Comparison of ENCODE assay signal across 11 mouse cellular contexts in genomic region chr9:20657546-20657945, GRCm38 (mm10). TPM values are rescaled to one million over a fixed set of nuclear protein-coding genes. Genes with fewer than 3 reads are reported as not detected.
DNase-seq lines count a peak whose midpoint lies in the region.
"Had no signal": no experiment of that assay in that cellular context is flagged by ENCODE, and none has a peak within 500 bp of the region (broad histone marks: within the 10 kb centered on the region; RNA-seq: fewer than 3 reads in every experiment).

No protein-coding gene starts in this region.

- peak; percentile 74 to 80 for DNase-seq in cerebellum, postnatal 10 days
- DNase-seq in cerebellum, adult 9-11 months: no peak
- peak; percentile 56 for DNase-seq in left cerebral cortex, postnatal 4 days
- DNase-seq in left cerebral cortex, postnatal 25 days (ENCODE audit: low spot score in 2 of 2): no peak
- DNase-seq in gastrocnemius, postnatal 36 days: peak; percentile 36 to 50
- DNase-seq in heart, postnatal 4 days: peak; percentile 62
- DNase-seq in layer of hippocampus, adult 9-11 months: no peak
- no peak for DNase-seq in right cerebral cortex, adult 2 months (ENCODE audit: low spot score in 2 of 2)
- DNase-seq: kidney, adult 8-10 months; lung, adult 2 months; spleen, adult 18-20 months had no signal

- intact Hi-C loops in left cerebral cortex, postnatal 4 days (cut with DNase I): loop anchor here (5.0 kb wide), 1 partner anchor 175 kb away; no protein-coding TSS in a partner anchor
- intact Hi-C loops in left cerebral cortex, postnatal 25 days (cut with DNase I): loop anchor here (10.0 kb wide), 1 partner anchor 207 kb away; the partner anchor contains the start of gene A230050P20Rik
- intact Hi-C loops in gastrocnemius, postnatal 36 days (cut with DNase I): no loop called here

RNA-seq across cellular contexts. Expression of gene Pin1, which starts 5.7 kb away (rescaled TPM):
- 10 to 100 TPM; 27.0 to 28.4 TPM for total RNA-seq in left cerebral cortex, postnatal 4 days (2021)
- total RNA-seq in left cerebral cortex, postnatal 25 days (2021): 10 to 100 TPM; 42.8 to 47.4 TPM
- 10 to 100 TPM; 12.6 to 13.4 TPM for total RNA-seq in gastrocnemius, postnatal 36 days (2021)
- 10 to 100 TPM; 20.5 to 22.1 TPM for total RNA-seq in heart, postnatal 4 days (2021)

RNA-seq across cellular contexts. Expression of gene Fbxl12, which starts 13.0 kb away (rescaled TPM):
- total RNA-seq in left cerebral cortex, postnatal 4 days (2021): 10 to 100 TPM; 21.9 to 25.4 TPM
- total RNA-seq in left cerebral cortex, postnatal 25 days (2021): 10 to 100 TPM; 18.4 to 19.0 TPM
- total RNA-seq in gastrocnemius, postnatal 36 days (2021): 1 to 10 TPM; 4.7 to 6.0 TPM
- 10 to 100 TPM; 16.1 to 16.5 TPM for total RNA-seq in heart, postnatal 4 days (2021)

RNA-seq across cellular contexts. Expression of gene Ubl5, which starts 14.9 kb away (rescaled TPM):
- 100 to 1,000 TPM; 298 to 308 TPM for total RNA-seq in left cerebral cortex, postnatal 4 days (2021)
- total RNA-seq in left cerebral cortex, postnatal 25 days (2021): 100 to 1,000 TPM; 320 to 340 TPM
- 100 to 1,000 TPM; 163 to 198 TPM for total RNA-seq in gastrocnemius, postnatal 36 days (2021)
- 100 to 1,000 TPM; 213 to 225 TPM for total RNA-seq in heart, postnatal 4 days (2021)

Comparison
In these comparisons a context has a peak if more than half of its experiments do, and no peak if none do; other contexts are left out.
1. DNase-seq: peak in cerebellum, postnatal 10 days (2 of 2), left cerebral cortex, postnatal 4 days (single experiment), gastrocnemius, postnatal 36 days (2 of 2) and heart, postnatal 4 days (single experiment); none in cerebellum, adult 9-11 months (single experiment), left cerebral cortex, postnatal 25 days (0 of 2), layer of hippocampus, adult 9-11 months (single experiment) and right cerebral cortex, adult 2 months (0 of 2).